Mouse (Mus musculus): ENCODE results near the gene Ltbr.
A peak's percentile ranks its signal among the peaks of the same experiment; 100 is the strongest.
"Not testable (repeated sequence)": the region's sequence is repeated elsewhere in the genome, so short reads cannot be mapped to it uniquely, and the experiment has no call there.

Gene Ltbr

DNA sequence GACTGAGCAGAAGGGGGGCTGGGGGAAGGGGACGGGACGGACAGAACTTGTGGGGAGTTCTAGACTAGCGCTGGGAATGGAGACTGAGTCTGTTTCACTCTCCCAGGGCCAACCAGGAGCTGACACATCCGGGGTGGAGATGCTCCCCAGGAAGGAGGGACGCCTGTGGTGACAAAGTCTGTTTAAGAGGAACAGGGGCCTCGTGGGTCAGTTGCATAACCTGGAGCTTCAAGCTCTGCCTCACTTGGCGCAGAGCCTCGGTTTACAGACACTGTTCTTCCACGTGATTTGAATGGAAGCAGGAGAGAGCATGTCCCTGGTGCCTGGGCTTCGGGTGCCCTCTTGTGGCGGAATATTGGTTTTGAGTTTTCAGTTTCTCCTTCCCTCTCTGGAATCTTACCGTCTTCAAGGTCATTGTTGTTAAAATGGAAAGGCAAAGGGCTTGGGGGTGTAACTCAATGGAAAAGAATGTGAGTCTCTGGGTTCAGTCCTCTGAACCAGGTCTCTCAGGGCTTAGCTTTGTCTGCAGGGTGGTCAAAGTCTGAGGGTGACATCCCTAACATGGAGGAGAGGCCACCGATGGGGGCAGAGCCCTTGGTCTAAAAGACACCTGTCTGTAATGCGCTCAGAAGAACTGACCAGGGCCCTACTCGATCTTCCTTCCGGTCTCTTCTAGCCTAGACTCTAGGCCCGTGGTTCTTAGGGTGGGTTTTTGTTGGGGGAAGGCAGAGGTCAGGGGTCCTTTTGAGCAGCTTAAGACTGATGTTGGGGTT lies 42.0 kb downstream of the Ltbr start:
- peak; percentile 87 for DNase-seq (ENCODE audit: low spot score)

DNA sequence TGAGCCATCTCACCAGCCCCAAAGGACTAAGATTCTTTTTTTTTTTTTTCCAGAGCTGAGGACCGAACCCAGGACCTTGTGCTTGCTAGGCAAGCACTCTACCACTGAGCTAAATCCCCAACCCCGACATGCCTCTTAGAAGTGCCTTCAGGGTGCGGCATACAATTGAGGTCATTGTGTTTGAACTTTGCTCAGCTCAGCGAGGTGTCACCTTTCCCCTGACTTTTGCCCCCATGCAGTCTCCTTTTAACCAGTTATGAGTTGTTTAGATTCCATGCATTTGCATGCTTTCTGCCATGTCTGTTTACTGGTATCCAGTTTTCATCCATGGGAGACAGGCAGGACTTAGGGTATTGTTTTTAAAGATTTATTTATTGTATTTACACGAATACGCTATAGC lies 44.9 kb downstream of the Ltbr start:
- DNase-seq (ENCODE audit: low spot score): no peak

DNA sequence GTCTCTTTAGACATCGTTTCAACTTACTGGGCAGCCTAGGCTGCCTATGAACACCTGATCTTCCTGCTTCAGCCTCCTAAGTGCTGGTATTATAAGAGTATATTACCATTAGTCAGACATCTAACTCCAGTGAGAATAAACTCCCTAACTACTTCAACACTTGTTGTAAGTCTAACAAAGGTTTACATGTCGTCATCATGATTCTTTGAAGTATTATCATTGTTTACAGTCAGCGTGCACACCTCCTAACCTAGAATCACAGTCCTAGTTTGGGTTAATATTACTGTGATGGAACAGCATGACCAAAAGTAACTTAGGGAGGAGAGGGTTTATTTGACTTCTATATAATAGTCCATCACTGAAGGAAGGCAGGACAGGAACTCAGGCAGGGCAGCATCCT lies 46.2 kb downstream of the Ltbr start:
- no peak for DNase-seq (ENCODE audit: low spot score)

GRCm38 (mm10) chr6:125266600-125266999 lies 47.1 kb downstream of the Ltbr start:
- not testable (repeated sequence) for DNase-seq (ENCODE audit: low spot score)

- no peak for DNase-seq (ENCODE audit: low spot score)
Observed at GRCm38 (mm10) chr6:125266091-125266490, 47.6 kb downstream of the Ltbr start.

DNA sequence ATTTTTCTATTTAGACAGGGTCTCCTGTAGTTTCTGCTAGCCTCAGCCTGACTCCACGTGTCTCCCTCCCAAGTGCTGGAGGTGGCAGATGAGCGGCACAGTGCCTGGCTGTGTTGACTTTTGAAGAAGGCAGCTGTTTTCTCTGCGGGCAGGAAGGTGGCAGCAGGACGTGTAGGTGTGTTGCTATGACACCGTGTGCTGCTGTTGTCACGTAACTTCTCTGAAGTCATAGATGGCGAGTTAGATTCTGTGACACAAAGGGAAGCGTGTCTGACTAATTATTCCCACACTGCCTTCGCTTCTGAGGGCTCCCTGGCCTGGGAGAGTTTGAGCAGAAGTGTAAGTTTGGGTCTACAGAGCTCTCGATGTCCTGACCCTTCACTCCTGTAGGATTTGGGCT lies 48.4 kb downstream of the Ltbr start:
- DNase-seq (ENCODE audit: low spot score): no peak

DNA sequence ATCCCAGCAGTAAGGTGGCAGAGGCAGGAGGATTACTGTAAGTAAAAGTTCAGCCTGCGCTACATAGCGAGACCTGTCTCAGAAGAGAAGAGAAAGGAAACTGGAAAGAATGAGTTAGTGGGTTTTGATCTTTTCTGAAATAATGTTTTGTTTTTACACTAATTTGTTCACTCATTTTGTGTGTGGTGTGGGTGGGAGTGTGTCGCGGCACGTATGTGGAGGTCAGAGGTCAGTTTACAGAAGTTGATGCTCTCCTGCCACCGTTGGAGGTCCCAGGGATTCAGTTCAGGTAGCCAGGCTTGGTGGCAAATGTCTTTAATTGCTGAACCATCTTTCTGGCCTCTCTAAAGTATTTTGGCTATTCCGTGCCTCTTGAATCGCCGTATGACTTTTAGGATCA lies 49.5 kb downstream of the Ltbr start:
- DNase-seq (ENCODE audit: low spot score): no peak

GRCm38 (mm10) chr6:125260006-125260555 lies 53.6 kb downstream of the Ltbr start:
- DNase-seq (ENCODE audit: low spot score): no peak

All from left cerebral cortex, adult 11 months (tissue).